Mouse (Mus musculus) thymus, postnatal 4 days (tissue): ENCODE measurements at regions not wholly inside any gene's neighbourhood (a gene's known extent, or its start where the extent isn't known, plus 50 kb on each side); places are given as distances from the start of the nearest gene placed in this dataset.

Source experiments
- DNase-seq: peaks from one replicate; pipeline ENCODE4 v3.0.0; 2021

- DNase-seq: no peak
Observed at GRCm38 (mm10) chr8:89314907-89315306, 270.9 kb upstream of the Sall1 start.

DNA sequence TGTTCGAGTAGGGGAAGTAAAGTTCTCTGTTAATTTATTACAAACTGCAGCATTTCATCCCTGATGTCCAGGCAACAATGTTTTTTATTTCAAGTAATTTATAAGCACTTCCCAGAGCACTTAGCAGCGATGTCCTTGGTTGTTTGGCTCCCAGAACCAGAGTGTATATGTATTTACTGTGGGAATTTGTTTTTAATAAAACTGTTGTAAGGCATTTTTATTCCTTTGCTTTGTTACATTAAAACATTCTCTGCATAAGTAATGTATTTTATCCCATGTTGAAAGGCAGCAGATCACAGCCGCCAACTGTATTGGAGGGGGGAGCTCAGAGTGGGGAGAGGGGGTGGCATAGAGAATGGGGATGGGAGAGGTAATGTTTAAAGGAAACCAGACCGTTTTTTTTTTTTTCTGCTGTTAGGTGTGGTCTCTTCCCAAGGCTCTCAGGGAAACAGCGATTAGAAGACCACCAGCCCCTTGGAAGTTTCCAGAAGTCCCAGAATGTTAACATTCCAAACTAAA lies 266.8 kb upstream of the Sall1 start:
- no peak for DNase-seq

DNA sequence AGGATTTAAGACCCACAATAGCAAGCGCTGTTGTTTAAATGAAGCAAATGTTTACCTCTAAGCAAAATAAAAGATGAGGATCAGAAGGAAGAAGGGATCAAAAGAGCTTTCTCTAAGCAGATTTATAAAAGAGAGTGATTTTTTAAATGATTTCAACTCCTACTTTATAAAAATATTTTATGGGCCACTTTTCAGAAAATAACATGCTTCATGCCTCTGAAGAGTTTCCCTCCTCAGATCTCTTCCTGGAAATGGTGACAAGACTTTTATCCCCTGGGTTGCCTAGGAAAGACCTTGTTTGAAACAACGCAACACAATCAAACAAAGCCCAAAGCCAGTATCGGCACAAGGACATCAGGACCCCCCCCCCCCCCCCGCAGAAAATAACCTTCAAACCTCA lies 265.6 kb upstream of the Sall1 start:
- no peak for DNase-seq

DNA sequence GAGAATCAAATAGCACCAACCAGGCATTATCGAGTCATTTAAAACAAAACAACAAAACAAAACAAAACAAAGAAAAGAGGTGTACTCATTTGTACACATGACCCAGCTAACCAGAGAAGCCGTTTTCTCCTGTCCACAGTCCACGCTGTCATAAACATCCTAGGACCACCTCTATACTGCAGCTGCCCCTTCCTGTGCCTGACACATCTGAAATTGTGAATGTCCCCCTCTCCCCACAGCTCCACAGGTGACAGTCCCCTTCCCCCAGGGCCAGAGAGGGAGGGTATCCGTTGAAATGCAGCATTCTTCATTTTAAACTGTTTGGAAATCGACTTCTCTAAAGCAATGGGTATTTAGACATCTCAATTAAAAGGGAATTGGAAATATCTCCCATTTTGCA lies 265.0 kb upstream of the Sall1 start:
- DNase-seq: no peak

DNA sequence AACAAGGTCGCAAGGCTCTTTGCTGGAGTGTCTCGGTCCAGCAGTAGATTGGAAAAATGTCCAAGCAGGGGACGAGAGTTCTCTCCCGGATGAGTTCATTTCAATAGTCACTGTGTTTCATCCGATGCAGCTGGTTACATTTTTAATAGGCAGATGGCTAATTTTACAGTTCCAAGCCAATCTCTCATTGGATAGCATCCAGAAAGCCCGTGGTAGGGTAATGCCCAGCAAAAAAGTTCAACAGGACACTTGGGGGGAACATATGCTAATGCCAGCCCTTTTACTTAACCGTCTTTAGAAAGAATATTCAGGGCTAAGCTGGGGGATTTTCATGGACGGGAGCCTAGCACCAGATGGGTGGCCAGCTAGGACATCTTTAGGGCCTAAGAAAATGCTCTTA lies 264.6 kb upstream of the Sall1 start:
- no peak for DNase-seq

DNA sequence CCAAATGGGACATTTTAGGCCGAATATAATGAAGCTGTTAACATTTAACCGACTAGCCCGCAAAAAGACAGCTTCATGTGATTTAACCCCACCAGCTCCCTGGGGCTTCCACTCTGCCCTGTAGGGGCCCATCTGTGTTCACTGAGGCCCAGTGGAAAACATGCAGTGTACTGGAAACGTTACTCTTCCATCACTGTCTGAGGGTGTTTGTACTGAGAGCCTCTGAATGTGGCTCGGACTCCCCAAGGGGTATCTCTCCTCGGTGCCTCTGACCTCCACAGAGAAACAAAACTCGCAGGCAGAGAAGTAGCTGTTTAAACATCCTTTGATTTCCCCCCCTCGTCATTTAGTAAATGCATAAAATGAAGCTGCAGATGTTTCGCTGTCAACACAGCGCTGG lies 263.6 kb upstream of the Sall1 start:
- no peak for DNase-seq

DNA sequence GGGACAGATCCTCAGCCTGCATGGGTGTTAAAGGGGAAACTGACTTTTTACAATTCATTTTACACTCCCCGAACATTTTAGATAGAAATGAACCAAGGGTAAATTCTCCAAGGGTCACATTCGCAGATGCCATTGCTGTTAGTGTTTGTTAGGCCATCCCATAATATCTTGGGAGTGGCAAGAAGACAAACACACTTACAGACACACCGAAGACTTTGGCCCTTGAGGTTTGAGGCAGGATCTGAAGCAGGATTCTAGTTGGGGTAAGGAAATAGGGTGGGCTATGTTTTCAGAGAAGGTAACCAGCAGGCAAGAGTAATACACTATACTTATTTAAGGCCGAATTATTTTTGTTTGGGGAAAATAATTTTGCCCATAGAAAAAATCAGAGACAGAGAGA lies 263.1 kb upstream of the Sall1 start:
- DNase-seq: no peak

DNA sequence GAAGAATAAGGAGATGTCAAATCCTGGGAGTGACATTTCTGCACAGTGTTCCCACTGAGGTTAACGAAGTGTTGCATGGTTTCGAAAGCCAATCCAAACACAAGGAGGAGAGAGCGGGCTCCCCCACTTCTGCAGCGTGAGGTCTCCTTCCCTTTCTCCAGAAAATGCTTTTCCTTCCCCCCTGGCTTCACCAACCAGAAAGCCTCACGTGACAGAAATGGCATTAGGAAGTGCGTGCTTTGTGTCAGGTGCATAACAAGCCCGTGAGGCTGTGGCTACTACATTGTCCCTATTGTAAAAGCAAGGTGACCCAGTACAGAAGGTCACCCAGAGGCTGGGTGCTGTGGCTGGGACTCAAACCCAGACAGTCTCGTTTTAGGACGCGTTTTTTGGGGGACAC lies 260.2 kb upstream of the Sall1 start:
- no peak for DNase-seq

DNA sequence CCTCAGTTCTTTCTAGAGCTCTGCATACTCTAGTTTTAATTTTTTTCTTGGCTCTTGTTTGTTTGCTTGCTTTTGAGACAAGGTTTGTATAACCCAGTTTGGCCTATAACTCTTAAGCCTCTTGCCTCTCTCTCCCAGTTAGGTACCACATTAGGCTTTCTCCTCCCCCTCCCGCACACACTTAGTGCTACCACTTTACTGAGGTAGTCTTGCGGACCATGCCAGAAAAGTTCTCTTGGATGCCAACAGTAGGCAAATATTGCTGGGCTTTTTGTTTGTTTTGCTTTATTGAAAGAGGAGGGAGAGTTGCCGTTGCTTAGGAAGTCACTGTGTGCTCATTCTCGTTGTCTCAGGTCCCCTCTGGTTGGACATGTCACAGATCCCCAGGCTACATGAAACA lies 259.4 kb upstream of the Sall1 start:
- DNase-seq: no peak

GRCm38 (mm10) chr8:89299637-89300036 lies 255.7 kb upstream of the Sall1 start:
- no peak for DNase-seq

DNA sequence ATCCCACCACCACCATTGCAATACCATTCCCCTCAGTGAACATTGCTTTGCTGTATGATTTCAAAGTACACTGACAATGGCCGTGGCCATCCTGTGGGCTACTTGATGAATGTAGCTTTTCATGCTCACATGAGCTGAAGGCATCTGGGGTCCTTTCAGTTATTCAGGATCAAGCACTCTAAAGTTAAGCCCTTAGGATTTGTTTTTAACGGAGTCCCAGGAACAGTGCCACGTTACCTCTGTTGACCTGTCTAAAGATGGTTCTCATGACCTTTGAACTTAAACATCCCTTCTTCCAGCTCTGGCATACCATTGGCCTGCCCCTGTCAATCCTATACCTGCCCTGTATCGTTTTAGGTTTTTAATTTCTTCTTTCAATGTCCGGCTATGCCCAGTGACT lies 251.7 kb upstream of the Sall1 start:
- no peak for DNase-seq

- no peak for DNase-seq
Observed at GRCm38 (mm10) chr8:89289017-89289416, 245.1 kb upstream of the Sall1 start.

GRCm38 (mm10) chr8:89284871-89285564 lies 241.1 kb upstream of the Sall1 start:
- DNase-seq: no peak

DNA sequence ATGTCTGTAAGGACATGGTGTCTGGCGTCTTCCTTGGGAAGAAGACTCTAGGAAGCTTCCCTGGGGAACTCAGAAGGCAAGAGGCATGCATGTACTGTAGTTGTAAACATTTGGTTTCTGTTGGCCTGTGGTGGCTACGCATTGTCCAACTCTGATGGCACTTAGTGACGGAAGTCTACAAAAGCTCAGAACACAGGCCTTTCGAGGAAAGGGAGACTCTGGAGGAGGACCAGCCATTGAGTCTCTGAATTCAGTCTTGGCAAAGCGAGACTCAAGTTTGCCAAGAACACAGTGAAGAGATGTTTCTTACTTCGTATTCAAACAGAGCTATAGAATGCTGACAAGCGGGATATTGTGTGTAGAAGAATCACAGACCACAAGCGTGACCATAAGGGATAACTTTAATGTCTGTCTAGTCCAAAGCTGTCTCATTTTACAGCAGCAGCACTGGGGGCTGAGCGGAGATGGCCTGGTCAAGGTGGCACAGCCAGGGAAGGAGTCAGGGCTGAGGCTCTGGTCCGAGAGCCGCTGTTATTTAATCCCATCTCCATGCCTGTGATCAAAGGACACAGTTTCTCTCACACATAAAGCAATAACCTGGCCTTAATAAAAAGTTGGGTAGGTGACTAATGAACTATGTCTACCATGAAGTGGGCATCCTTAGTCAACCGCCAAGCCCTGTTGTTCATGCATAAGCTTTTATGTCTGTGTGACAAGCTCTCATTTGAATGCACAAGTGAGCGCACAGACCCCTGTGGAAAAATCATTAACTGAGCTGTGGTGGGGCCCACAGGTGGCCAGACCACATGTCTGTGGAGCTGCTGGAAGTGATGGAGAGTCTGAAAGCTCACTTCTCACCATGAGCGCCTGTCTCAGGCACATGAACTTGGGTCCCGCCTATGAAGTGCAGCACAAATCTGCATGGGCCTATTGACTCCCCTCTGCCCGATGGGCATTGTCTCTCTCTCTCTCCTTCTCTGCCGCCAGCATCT lies 239.4 kb upstream of the Sall1 start:
- DNase-seq: no peak

- DNase-seq: no peak
Observed at GRCm38 (mm10) chr8:89279844-89280243, 235.9 kb upstream of the Sall1 start.

- DNase-seq: no peak
Observed at GRCm38 (mm10) chr8:89279142-89279541, 235.2 kb upstream of the Sall1 start.

- DNase-seq: no peak
Observed at GRCm38 (mm10) chr8:89273276-89273675, 229.3 kb upstream of the Sall1 start.

DNA sequence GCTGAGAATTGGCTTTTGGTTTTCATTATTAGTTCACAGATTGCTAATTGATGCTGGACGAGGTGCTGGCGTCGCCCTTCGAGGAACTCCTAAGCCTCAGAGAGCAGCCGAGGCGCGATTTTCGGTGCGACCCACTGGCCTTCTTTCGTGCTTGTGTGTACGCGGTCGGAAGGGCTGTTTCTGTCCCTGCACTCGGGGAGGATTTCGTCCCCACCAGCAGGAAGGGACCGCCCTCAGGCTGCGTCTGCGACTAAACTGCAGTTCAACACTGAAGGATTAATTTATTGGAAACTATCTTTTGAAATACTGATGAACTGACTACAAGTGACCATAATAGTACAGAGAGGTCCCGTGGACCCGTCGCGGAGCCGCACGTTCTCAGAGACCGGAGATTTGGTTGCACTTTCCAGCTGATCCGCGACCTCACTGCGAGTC lies 228.4 kb upstream of the Sall1 start:
- DNase-seq: peak; percentile 7

- DNase-seq: no peak
Observed at GRCm38 (mm10) chr8:89271381-89272355, 227.7 kb upstream of the Sall1 start.

DNA sequence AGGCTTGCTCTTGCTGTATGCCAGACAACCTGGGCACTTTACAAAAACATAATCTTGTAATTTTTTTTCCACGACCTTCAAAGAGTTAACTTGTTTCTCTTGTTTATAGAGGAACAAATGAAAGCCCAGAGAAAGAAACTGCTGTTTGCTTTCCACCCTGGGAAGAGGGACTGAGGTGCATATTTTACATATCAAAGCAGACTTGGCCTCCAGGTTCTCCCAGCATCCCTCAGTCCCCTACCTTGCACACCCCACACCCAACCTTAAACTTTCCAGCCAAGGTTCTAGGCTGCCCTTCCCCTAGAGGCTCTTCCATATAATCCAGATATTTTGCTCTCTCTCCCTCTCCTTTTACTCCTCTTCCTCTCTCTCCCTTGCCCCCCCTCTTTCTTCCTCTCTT lies 226.0 kb upstream of the Sall1 start:
- DNase-seq: no peak

DNA sequence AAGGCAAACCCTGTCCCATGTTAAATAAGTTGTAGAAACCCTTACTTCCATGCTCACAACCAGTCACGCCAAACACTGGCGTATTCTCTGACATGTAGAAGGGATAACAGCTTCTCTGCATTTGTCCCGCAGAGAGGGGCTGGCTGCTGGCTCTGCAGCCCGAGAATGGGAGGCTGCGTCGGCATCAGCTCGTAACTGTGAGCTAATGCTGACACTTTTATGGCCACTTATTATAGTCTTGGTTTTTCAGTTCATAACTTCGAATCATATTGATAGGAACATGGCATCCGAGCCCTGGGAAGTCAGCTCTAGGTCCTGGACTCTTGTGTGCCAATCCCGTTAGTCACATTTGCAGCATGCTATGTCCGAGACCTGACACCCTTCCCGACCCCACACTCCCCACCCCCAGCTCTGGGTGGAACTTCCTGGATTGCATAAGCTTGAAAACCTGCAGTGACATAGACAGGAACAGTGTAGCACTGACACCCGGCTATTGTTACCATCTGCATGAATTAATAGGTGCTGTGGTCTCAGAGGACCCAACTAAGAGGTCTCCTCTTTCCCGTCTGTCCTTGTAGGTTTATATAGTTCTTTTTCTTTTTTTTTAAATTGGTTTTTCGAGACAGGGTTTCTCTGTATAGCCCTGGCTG lies 217.3 kb upstream of the Sall1 start:
- no peak for DNase-seq

DNA sequence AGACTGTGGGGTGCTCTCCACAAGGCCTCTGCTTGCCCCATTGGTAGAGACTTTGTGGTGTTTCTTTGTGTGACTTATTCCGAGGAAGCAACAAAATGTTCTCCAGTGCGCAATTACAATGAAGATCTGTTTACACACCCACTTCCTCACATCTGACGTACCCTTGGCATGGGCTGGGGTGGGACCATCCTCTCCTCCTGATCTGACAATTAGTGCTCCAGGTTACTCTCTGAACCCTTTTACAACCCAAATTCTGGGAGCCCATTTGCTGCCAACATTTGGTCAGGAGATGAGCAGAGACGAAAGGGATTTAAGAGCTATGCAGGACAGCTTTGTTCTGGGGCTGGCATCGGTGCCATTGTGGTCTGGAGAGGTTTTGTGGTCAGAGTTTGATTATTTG lies 215.9 kb upstream of the Sall1 start:
- DNase-seq: no peak
